Mouse (Mus musculus): Measurements from ENCODE around the gene Fads3.

Fads3 gene

DNA sequence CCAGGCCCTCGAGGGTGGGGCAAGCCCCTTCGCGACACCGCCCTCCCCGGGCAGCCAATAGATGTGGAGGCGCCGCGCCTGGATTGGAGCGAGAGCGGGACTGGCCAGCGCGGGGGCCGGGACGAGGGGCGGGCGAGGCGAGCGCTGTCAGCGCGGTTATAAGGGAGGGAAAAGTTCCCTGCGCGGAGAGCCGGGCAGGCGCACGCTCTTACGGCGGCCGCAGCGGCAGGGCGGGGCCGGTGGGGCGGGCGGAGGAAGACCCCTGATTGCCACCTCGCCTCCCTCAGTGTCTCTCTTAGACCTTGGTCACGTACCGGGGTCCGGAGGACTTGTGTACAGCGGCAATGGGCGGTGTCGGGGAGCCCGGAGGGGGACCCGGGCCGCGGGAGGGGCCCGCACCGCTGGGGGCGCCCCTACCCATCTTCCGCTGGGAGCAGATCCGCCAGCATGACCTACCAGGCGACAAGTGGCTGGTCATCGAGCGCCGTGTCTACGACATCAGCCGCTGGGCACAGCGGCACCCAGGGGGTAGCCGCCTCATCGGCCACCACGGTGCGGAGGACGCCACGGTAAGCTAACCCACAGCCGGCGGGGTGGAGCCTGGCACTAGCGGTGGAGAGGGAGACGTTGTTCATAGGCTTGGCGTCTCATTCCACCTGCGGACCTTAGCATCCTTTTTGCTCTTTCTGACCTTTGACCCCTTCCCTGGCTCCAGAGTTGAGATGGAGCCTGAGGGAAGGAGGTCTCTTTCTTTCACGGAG, at the start of gene Fads3:
Fads3 (plus strand) TSS at position 182 of the 761 bp plus-strand sequence.
- peak; percentile 73 for DNase-seq

DNA sequence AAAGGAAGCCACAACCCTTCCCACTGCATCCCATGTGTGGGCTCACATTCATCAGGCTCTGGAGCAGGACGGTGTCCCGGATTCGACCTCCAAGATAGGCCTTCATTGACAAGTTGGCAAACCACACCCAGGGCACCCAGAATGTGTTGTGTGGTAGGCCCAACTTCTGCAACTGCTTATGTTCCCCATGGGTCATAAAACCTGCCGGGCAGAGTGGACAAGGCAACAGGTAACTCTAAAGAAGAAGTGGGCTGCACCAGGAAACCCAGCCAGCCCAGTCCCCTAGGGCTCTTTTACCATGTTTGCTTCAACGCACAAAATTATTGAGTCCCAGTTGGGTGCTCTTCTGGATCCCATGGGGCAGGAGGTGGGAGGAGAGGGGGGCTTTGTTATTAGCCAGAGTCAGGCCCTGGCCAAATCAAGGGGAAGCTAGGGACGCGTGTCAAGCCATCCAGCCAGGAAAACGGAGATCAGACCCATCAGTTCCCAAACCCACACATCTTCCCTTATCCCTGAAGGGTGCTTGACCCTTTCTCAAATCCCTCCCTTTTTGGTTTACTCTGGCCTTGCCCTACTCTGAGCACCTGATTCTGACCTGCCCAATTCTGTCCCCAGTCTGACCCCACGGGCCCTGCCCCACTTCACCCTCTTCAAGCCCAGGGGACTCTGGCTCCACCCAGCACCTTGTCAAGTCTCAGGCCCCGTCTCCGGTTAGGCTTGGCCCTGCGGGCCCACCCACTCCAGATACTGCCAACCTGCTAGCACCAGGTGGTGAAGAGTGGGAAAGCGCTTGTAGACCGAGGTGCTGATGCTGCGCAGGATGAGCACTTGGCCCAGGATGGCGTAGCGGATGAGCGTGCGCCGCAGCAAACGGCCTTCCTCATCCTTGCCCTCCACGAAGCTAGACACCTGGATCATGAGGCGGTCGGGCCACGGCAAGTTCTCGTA, 49.1 kb upstream of the Fads3 start:
- DNase-seq: peak; percentile 17

GRCm38 (mm10) chr19:9993036-9993656, 48.2 kb upstream of the Fads3 start:
- DNase-seq: peak; percentile 87

GRCm38 (mm10) chr19:9997204-9998062, 43.9 kb upstream of the Fads3 start:
- no peak for DNase-seq

- no peak for DNase-seq
Observed at GRCm38 (mm10) chr19:9998063-9998416, 43.3 kb upstream of the Fads3 start.

DNA sequence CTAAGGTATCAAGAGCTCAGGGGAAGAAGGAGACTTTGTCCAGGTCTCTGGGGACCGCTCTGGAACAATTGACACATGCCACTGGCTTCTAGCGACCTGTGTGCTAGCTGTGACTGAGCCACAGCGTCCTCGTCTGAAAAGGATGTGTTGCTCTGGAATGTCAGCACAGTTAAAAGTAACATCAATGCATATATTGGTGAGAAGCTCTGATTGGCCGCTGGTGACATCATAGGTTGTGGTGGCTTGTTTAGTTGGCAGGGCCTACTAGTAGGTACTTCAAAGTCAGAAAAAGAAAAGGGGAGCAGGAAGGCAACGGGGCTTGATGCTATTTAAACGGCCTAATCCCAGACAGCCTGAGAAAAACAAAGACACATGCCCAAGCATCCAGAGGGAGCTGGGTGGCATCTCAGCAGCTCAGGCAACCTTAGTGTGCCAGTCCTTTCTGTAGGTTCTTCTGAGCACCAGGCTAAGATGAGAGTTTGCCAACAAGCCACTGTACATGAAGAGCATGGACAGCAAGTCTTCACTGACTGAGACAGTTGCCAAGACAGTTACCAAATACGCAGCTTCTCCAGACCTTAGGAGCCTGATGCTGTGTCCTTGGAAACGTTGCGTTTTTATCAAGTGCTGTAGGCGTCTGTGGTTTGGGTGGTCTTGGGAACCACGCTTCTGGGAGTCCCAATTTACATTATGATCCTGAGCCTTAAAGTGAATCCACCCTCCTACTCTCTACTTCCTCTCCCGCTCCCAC, 42.5 kb upstream of the Fads3 start:
- DNase-seq: no peak

DNA sequence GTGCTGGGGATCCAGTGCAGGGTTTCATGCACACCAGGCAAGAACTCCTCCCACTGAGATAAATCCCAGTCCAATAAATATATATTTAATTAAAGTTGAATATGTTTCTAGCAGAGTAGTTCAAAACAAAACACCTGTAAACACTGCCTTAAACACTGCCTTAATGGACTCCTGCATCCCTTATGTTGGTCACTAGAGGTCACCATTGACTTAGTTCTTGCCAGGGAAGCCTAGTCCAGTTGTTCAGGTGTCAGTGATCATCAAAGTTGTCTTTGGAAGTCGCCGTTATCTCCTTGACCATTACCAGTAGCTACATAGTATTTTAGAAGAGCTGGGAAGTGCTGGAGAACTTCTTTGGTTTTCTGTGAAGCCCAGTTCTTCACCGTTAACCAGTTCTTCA, 41.0 kb upstream of the Fads3 start:
- DNase-seq: no peak

- DNase-seq: no peak
Observed at GRCm38 (mm10) chr19:10001206-10001969, 40.0 kb upstream of the Fads3 start, which contains the start of the genes Best1 and Rab3il1. Gene Best1, minus strand, starts transcription at chr19:10001633. Gene Rab3il1, plus strand, starts transcription at chr19:10001669.

GRCm38 (mm10) chr19:10003696-10004095, 37.7 kb upstream of the Fads3 start:
- no peak for DNase-seq

GRCm38 (mm10) chr19:10011408-10011807, 30.0 kb upstream of the Fads3 start:
- no peak for DNase-seq

GRCm38 (mm10) chr19:10012827-10013278, 28.5 kb upstream of the Fads3 start:
- DNase-seq: no peak

GRCm38 (mm10) chr19:10013348-10013747, 28.0 kb upstream of the Fads3 start:
- DNase-seq: no peak

DNA sequence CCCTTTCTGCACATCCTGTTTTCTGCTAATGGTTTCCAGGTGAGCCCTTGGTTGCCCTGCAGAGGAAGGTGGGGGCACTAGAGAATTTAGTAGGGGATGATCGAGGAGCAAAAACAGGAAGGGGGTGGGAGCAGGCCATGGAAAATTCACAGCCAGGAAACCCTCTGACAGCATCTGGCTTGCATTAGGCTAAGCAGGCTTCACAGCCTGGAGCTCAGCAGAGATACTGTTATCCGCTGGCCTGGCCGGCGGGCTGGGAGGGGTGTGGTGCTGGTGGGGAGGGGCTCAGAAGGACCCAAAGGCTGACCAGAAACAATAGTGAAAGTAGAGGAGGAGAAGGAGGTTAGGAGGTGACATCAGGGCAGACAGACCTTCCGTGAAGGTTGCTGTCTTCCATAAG, 27.5 kb upstream of the Fads3 start:
- no peak for DNase-seq

- DNase-seq: no peak
Observed at GRCm38 (mm10) chr19:10014824-10015223, 26.5 kb upstream of the Fads3 start.

- no peak for DNase-seq
Observed at GRCm38 (mm10) chr19:10015442-10015841, 25.9 kb upstream of the Fads3 start.

DNA sequence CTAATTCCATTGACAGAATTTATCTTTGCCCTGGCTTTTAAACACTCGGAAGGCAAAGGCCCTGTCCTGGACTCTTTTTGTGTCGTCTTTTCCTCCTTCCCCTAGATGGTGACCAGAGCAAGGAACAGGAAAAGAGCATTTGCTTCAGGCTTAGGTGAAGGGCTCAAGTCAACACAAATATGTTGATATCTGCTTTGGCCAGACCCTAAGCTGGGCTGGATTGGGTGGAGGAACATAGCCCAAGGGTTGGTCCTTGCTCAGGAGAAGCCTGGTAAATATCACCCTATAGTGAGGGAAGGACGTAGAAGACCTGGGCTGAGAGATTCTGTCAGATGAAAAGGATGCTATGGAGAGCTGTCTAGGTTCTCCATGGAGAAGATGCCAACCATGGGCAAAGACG, 25.2 kb upstream of the Fads3 start:
- DNase-seq: no peak

DNA sequence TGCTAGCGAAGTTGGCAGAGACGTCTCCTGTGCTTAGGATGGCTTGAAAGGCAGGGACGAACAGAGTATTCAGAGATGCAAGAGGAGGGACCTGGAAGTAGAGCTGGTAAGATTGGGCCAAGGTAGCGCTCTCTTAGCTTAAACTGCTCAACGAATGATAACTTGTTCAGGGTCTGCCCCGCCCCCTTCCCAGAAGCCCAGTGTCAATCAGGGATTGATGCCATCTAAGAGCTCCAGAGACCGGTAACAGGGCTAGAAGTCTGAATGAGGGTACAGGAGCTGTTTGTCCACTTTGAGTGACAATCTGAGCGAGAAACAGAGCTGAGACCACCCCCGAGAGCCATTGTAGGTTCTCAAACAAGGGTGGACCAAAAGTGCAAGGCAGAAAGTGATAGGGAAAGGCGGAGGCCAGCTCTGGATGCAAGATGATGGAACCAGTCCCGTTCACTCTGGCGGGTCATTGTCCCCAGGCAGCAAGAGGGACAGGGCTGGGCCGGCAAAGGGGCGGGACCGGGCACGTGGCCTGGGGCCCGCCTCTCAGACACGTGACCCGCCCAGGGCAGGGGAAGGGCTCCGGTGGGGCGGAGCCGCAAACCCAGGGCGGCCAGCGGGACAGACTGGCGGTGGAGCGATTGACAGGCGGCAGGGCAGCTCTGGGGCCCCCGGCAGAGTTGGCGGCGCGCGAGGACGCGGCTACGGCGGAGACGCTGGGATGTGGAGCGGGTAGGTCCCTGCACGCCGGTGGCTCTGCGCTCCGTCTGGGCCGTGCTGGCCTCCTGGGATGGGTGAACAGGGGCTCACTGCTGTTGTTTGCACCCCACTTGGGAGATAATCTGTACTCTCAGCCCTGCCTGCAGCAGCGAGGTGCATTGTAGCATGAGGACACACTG, 23.5 kb upstream of the Fads3 start:
- DNase-seq: peak; percentile 75

GRCm38 (mm10) chr19:10018527-10018818, 22.9 kb upstream of the Fads3 start:
- DNase-seq: no peak

- DNase-seq: no peak
Observed at GRCm38 (mm10) chr19:10019214-10019760, 22.1 kb upstream of the Fads3 start.

GRCm38 (mm10) chr19:10021981-10022380, 19.4 kb upstream of the Fads3 start:
- no peak for DNase-seq
